Mouse (Mus musculus): ENCODE measurements around the gene Dnajc11.

Dnajc11 gene

DNA sequence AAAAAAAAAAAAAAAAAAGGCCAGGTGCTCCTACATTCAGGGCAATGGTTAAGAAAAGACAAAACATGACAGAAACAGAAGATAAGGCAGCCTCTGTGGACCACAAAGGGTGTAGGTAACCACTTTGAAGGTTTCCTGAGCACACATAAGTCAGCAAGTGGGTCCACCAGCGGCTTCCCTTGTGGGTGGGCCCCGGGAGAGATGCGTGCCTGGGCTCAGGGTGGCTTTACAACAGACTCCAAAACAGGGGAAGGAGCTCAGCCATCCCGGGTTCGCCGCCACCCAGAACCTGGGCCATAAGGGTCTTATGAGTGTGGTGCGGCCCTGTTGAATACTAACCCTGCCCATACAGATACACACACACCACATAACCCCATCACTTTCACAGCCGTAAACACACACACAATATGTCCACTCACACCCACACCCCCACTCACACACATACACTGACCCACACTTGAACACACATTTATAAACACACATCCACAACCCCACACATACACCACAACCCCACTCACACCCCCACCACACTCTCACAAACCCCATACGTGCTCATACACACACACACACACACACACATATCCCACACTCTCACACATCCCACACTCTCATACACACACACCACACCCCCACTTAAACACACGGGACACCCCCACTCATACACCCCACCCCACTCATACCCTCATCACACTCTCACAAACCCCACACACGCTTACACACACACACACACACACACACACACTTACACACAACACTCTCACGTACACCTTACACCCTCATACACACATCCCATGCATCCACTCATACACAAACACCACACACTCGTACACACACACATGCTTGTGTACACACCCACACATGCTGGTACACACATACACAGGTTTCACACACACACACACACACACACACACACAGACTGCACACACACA, 651 bp upstream of the Dnajc11 start:
- no peak for DNase-seq (ENCODE audit: low read depth, low spot score)

DNA sequence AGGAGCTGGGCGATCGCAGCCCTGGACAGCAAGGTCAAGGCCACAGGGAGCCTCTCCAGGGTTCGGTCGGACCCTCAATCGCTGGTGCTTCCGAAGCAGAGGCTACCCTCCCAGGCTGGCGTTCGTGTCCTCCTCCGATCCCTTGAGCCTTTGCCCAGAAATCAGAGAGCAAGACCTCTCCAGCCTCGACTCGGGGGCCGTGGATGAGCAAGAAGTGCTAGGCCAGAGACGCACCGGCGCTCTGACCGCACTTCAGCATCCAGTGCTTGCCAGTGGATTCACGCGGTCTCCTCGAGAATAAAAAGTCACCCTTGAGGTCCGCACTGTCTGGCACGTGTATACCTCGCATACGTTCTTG, 703 bp downstream of the Dnajc11 start:
- peak; percentile 27 for DNase-seq (ENCODE audit: low read depth, low spot score)

- DNase-seq (ENCODE audit: low read depth, low spot score) = no peak
These were observed 4.0 kb downstream of the Dnajc11 start for GRCm38 (mm10) chr4:151937441-151937840.

- DNase-seq (ENCODE audit: low read depth, low spot score) = no peak
These were observed 4.6 kb downstream of the Dnajc11 start for GRCm38 (mm10) chr4:151938089-151938488.

DNA sequence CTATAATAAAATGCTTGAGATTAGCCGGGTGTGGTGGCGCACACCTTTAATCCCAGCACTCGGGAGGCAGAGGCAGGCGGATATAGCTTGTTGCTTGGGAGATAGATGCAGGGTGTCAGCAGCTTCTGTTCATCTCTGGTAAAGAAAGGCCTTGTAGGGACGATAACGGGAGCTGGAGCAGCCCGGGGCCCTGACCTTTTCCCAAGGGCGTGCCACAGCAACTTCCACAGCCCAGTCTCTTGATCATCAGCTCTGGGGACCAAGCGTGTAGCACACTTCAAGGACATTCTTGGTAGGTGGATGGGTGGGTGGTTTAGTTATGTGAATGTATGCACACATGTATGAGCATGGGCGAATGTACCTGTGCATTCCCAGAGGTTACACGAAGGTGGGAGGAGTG, 12.7 kb downstream of the Dnajc11 start:
- DNase-seq (ENCODE audit: low read depth, low spot score) = no peak

DNA sequence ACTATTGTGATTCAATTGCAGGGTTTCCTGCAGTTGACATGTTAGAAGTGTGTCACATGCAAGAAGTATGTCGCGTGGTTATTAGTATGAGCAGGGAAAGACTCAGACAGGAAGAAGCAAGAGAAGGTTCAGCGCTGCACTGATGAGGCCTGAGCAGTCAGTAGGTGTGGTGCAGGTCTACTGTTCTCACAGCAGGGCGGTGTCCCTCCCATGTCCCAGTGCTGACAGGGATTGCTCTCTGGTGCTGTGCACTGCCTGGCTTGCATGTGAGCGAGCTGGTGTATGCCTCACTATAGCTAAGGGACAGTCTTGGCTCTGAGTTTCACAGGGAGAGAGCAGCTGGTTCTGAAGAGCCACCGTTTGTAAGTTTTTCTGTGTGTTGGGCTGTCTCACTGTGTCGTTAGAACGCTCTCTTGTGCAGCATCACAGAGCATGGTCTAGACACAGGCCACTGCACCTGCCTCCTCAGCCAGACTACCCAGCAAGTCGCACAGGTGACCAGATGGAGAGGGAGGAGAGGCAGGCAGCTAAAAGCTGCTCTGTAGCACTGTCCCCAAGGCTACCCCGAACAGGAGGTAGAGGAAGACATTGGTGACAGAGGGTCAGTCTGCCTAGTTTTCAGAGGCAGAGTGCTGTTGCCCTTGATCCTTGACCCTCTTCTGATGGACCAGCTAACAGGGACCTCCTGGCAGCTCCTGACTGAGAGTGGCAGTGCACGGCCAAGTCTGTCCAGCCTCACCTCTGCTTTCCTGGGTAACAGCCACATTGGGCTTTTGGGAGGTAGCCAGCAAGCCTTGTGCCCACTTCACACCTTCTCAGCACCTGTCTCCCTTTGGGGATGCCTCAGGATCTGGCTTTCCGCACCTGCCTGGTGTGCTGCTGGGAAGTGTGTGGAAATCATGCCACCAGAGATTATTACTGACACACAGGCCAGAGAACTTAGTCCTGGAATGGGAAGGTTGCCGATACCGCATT, 15.3 kb downstream of the Dnajc11 start:
- no peak for DNase-seq (ENCODE audit: low read depth, low spot score)

DNA sequence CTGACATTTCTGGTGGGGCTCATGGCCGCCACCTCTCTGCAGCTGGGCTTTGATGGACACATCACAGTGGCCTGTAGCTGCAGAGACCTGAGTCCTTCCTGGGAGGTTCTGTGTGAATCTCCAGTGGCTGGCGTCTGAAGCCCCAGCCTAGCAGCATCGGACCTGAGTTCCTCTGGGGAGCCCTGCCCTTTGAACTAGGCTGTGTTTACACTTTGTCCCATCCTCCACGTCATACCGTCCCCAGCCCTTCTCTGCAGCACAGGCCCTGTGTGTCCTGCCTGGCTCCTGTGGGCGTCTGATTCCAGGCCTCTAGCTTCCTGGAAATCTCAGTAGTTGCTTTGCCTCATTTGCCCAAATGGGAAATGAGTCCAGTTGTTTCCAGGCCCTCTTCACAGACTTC, 19.7 kb downstream of the Dnajc11 start:
- DNase-seq (ENCODE audit: low read depth, low spot score) = no peak

DNA sequence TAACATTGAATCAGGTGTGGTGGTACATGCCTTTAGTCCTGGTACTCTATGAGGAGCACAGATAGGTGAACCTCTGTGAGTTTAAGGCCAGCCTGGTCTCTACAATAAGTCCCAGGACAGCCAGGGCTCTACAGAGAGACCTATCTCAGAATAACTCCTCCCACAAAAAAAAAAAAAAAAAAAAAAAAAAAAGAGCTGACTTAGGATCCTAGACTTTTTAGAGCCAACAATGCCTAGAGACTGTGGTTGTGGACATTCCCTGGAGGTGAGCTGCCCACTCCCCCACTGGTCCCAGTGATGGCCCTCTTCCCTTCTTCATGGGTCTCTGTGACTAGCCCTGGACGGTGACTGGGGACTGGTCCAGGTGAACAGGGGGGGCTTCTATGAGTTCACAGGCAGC, 22.3 kb downstream of the Dnajc11 start:
- DNase-seq (ENCODE audit: low read depth, low spot score) = no peak

GRCm38 (mm10) chr4:151957584-151958315, 24.3 kb downstream of the Dnajc11 start:
- DNase-seq (ENCODE audit: low read depth, low spot score) = no peak

- no peak for DNase-seq (ENCODE audit: low read depth, low spot score)
These were observed 26.5 kb downstream of the Dnajc11 start for GRCm38 (mm10) chr4:151959849-151960512.

DNA sequence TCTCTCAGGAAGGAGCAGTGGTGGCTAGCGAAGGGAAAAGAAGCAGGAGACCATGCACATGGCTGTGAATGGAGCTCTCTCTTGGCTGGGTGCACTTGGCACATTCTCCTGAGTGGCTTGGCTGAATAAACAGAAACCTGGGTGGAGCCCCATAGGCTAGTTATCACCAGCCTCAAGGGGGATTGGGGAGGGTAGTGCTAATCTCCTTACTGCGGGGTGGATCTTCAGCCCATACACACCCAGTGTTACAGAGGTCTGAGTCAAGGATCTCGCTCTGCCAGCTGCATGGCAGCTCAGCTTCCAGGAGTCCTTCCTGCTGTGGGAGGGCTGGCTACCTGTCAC, 27.0 kb downstream of the Dnajc11 start:
- DNase-seq (ENCODE audit: low read depth, low spot score) = no peak

- peak; percentile 70 for DNase-seq (ENCODE audit: low read depth, low spot score)
These were observed 29.3 kb downstream of the Dnajc11 start for GRCm38 (mm10) chr4:151962817-151963216.

DNA sequence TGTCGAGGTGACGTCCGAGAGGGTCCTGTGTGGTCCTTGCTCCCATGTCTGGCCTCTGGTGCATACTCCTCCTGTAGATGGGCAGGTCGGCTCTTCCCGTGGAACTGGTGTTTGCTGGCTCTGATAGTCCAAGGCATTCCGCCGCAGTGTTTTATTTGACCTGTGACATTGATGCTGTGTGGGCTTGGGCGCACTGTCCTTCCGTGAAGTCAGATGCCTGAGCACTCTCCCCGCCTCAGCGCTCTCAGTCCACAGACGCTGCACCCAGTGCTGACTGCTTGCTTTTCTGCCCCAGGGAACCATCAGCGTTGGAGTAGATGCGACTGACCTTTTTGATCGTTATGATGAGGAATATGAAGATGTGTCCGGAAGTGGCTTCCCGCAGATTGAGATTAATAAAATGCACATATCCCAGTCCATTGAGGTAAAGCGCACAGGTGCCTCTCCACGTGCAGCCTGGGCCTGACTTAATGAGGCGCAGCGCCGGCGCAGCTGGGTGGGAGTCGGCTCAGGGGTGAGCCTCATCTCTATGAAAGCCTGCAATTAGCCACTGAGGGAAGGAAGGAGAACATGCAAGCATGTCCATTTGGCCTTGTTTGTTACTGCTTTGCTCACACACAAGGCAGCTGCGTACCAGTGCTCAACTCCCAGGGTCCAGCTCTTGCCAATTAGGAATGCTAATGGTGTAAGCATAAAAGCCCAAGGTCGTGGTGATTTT, 34.9 kb downstream of the Dnajc11 start:
- no peak for DNase-seq (ENCODE audit: low read depth, low spot score)

GRCm38 (mm10) chr4:151972221-151972967, 38.9 kb downstream of the Dnajc11 start:
- DNase-seq (ENCODE audit: low read depth, low spot score) = peak; percentile 47

DNA sequence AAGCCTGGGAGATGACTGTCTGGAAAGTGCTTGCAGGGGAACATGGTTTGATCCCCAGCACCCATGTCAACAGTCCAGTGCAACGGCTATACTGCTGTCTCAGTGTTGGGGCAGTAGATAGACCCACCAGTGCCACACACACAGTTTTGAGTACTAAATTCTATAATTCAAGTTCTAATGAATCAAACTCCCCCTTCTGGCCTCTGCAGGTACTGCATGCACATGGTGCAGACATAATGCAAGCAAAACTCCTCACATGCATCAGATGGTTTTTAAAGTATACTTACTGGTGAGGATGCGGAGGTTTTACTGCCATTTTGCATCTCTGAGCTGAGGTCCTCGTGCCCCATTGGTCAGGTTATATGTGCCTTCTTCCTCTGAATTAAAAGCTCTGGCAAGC, 42.0 kb downstream of the Dnajc11 start:
- peak; percentile 59 for DNase-seq (ENCODE audit: low read depth, low spot score)

DNA sequence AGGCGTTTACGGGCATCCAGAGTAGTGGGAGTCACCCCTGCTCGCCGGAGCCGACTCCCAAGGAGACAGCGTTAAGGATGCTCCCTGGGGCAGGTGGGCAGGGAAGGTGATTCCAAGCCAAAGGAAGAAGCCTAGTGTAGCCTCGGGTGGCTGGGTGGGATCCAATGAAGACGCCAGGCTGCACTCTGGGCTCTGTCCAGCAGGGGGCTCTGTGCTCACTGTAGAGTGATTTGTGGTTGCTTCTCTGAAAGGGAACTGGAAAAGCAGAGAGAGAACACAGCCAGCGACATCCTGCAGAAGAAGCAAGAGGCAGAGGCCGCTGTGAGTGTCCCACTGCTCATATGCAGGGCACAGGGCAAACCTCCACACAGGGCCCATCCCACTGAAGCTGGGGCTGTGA, 44.3 kb downstream of the Dnajc11 start:
- DNase-seq (ENCODE audit: low read depth, low spot score) = peak; percentile 78

DNA sequence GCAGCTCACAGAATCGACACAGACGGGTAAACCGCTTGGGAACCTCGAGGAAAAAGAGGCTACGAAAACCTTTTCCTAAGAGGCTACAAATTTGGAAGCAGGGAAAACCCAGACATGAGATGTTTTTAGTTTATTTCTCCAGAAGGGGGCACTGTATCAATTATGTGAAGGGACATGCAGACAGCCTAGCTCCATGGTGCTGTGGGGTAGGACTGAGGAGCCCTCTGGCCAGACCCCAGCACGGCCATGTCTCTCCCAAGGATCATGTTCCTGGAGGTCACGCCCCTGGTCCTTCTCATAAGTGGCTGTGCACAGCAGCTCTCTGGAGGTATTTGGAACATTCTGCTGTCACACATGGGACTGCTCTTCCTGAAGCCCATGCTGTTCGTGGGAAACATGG, 47.2 kb downstream of the Dnajc11 start:
- peak; percentile 41 for DNase-seq (ENCODE audit: low read depth, low spot score)

DNA sequence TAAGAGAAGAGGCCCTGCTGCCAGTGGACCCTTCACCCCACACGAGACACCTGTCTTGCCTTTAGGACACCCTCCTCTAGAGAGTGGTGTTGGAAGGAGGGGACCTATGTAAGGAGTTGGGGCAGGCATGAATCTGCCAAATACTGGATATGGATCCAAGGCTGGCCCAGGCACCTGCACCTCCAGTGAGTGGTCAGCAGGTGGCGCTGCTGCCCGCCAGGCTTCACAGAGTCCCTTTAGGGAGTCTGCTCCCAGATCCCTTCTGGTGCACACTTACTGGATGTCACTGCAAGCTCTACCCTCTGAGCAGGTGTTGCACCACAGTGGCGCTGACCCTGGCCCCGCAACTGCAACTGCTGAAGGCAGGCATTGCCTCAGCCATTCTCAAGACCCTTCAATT, 47.9 kb downstream of the Dnajc11 start:
- DNase-seq (ENCODE audit: low read depth, low spot score) = peak; percentile 61

DNA sequence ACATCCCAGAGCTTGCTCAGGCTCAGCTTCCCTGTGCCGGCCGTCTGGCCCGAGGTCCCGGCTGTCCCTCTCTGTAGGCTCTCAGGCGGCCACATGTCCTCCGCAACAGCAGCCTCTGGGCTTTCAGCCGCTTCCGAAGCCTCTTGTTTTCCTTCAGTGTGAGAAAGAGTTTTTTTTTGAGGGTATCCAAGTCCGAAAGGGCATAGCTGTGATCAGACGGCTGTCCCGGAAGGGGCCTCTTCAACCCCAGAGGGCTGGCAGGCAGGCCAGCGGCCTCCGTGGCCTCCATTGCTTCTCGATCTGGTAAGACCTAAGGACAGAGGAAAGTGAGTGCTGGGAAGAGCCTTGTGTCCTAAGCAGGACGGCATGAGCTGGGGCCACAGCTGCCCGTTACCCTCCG, 49.6 kb downstream of the Dnajc11 start:
- no peak for DNase-seq (ENCODE audit: low read depth, low spot score)

DNA sequence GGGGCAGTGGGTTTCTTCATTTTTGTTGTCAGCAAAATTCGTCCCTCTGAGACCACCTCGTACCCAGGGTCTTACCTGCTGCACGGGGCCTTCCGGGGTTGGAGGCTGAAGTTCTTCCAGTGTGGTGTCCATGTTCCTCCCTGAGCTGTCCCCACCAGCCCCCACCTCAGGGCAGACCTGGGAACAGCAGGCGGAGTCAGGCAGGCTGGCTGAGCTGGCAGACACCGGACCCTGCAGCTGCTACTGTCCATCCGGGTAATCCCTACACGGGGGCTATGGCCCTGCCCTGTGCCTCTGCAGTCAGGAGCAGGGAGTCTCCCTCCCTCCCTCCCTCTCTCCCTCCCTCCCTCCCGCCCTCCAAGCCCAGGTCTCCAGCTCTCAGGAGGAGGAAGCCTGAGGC, 50.1 kb downstream of the Dnajc11 start:
- DNase-seq (ENCODE audit: low read depth, low spot score) = no peak

All from A20 (cell line).